Mouse (Mus musculus) C3H10T1/2 (cell line): ENCODE results near the gene Unc79. TPM values are rescaled to one million over a fixed set of nuclear protein-coding genes. Genes with fewer than 3 reads are reported as not detected.

ENCODE experiments used
- polyA plus RNA-seq, 2 experiments: library from polyadenylated mRNA; unstranded; fragments of >200 nt; fragmentation: generic; extraction: Trizol; gene quantifications; one replicate each; pipeline ENCODE4 v1.2.1; 2012; ENCODE audit warnings: missing spikeins in 2 of 2

Unc79 gene
- not detected for polyA plus RNA-seq

DNA sequence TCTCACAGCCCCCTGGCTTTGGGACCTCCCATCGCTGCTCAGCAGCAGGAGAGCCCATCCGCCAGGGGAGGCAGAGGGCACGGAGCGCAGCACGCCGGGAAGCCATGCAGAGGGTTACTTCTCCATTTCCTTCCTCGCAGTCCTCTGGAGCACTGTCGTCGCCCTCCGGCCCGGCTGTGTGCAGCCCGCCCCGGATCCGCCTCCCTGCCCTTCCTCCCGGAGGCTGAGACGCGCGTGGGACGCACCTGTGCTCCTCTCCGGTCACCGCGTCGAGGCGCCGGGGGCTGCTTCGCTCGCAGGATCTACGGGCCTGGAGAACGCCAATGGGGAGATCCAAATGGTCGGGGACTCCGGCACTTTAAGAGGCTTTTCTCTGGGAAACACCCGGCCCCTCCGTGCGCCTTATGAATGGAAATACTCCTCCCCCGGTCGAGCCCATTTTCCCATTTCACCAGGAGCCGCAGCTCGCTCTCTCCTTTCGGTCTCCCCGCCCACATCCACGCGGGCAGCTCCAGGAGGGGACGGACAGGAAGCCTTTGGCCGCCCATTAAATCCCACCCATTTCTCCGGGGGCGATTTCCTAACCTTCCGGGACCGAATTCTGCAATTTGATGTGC lies at the start of gene Unc79:
Gene Unc79 (plus strand): TSS at position 82 of the 617 bp plus-strand sequence.

DNA sequence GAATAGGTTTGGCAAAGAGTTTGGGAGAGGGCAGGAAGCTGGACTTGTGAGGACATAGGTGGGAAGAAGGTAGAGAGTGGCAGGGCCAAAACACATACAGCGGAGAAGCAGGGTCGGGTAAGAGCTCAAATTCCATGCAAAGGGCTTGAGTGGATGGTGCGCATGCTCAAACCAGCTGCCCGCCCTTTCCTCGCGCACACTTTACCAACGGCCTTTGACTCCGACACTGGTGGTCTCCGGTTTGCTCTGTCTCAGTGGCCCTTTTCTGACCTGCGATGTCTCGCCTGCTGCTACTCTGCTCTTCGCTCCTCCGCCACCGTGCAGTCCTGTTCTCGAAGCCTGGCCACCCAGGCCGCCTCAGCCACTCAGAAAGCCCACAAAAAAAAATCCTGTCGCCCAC lies 49.6 kb upstream of the Unc79 start, which contains the start of gene Cox8c:
Gene Cox8c (plus strand): TSS at position 226 of the 400 bp plus-strand sequence.

Other genes starting within 250 kb of the Unc79 start
- gene Itpk1, start 243.9 kb upstream of the Unc79 start, polyA plus RNA-seq, result 10 to 100 TPM in 1 of 2 experiments, 1 to 10 TPM in 1; 6.9 to 11.6 TPM
- gene Moap1, start 205.2 kb upstream of the Unc79 start, polyA plus RNA-seq, result 1 to 10 TPM in 1 of 2 experiments, under 1 TPM in 1; 0.09 to 3.0 TPM
- gene Tmem251, start 205.1 kb upstream of the Unc79 start, polyA plus RNA-seq, result 1 to 10 TPM; 1.2 to 2.4 TPM
- under 1 TPM in 1 of 2 experiments, not detected in 1; 0.27 TPM for gene Gm28051, start 191.1 kb upstream of the Unc79 start, polyA plus RNA-seq
- gene Gon7, start 191.1 kb upstream of the Unc79 start, polyA plus RNA-seq, result 1 to 10 TPM; 2.6 to 6.2 TPM
- gene Ubr7, start 190.9 kb upstream of the Unc79 start, polyA plus RNA-seq, result 10 to 100 TPM in 1 of 2 experiments, 1 to 10 TPM in 1; 3.1 to 13.9 TPM
- 1 to 10 TPM; 1.0 to 4.6 TPM for gene Gm20604, start 190.2 kb upstream of the Unc79 start, polyA plus RNA-seq
- gene Btbd7, start 70.4 kb upstream of the Unc79 start, polyA plus RNA-seq, result 1 to 10 TPM in 1 of 2 experiments, under 1 TPM in 1; 0.50 to 6.8 TPM
- gene Cox8c, start 49.5 kb upstream of the Unc79 start, polyA plus RNA-seq, result not detected